Mouse (Mus musculus) adrenal gland, postnatal 4 days (tissue): ENCODE measurements around the gene Mrps18b. TPM values are rescaled to one million over a fixed set of nuclear protein-coding genes. Genes with fewer than 3 reads are reported as not detected.

Source experiments
- DNase-seq, 2 experiments: peaks; one replicate each; pipeline ENCODE4 v3.0.0; 2021 to 2022; ENCODE audit warnings: low spot score in 2 of 2, mixed read lengths in 2 of 2
- total RNA-seq, 2 experiments: library from RNA; stranded (reverse); gene quantifications; 2 replicates each; pipeline ENCODE4 v1.2.3; 2021

The Mrps18b gene
- total RNA-seq, 2 experiments from 2014 or later = 77.3 to 83.2 TPM

- peak; percentile 54 to 78 for DNase-seq
Measured at GRCm38 (mm10) chr17:35919060-35919715, 3.0 kb upstream of the Mrps18b start.

GRCm38 (mm10) chr17:35918276-35919059, 2.3 kb upstream of the Mrps18b start:
- DNase-seq = no peak

- DNase-seq = no peak
Measured at GRCm38 (mm10) chr17:35917463-35918251, 1.5 kb upstream of the Mrps18b start.

- DNase-seq = no peak
Measured at GRCm38 (mm10) chr17:35917143-35917462, 914 bp upstream of the Mrps18b start.

- DNase-seq = no peak
Measured at GRCm38 (mm10) chr17:35915538-35916296, 472 bp downstream of the Mrps18b start.

- DNase-seq = no peak
Measured at GRCm38 (mm10) chr17:35914975-35915374, 1.2 kb downstream of the Mrps18b start.

- DNase-seq = peak; percentile 82 to 90
Measured at GRCm38 (mm10) chr17:35909919-35910369, 6.2 kb downstream of the Mrps18b start, which contains the start of gene Atat1. TSS of gene Atat1 (minus strand) at chr17:35910075.

GRCm38 (mm10) chr17:35909186-35909918, 6.8 kb downstream of the Mrps18b start:
- no peak for DNase-seq

- no peak for DNase-seq
Measured at GRCm38 (mm10) chr17:35907609-35908008, 8.6 kb downstream of the Mrps18b start.

GRCm38 (mm10) chr17:35905587-35905986, 10.6 kb downstream of the Mrps18b start:
- DNase-seq = no peak

- no peak for DNase-seq
Measured at GRCm38 (mm10) chr17:35903992-35904355, 12.2 kb downstream of the Mrps18b start.

- no peak for DNase-seq
Measured at GRCm38 (mm10) chr17:35903343-35903991, 12.7 kb downstream of the Mrps18b start.

- no peak for DNase-seq
Measured at GRCm38 (mm10) chr17:35900636-35901035, 15.6 kb downstream of the Mrps18b start.

GRCm38 (mm10) chr17:35897644-35898573, 18.3 kb downstream of the Mrps18b start:
- no peak for DNase-seq

- DNase-seq = peak; percentile 77 to 84
Measured at GRCm38 (mm10) chr17:35896781-35897643, 19.2 kb downstream of the Mrps18b start, which contains the start of gene 2310061I04Rik. TSS of gene 2310061I04Rik (minus strand) at chr17:35897431.

GRCm38 (mm10) chr17:35887725-35888124, 28.5 kb downstream of the Mrps18b start:
- DNase-seq = no peak

GRCm38 (mm10) chr17:35883777-35884176, 32.4 kb downstream of the Mrps18b start:
- no peak for DNase-seq

- DNase-seq = no peak
Measured at GRCm38 (mm10) chr17:35882924-35883323, 33.3 kb downstream of the Mrps18b start.
